Mouse (Mus musculus): ENCODE data around the gene D230025D16Rik. TPM values are rescaled to one million over a fixed set of nuclear protein-coding genes. Genes with fewer than 3 reads are reported as not detected.

The D230025D16Rik gene
- polyA plus RNA-seq, 1 experiment from 2014 or later = 16.9 TPM

- H3K4me1 ChIP-seq (replicated peaks) = no peaks in the 10 kb centered on the region
- WGBS (ENCODE audit: insufficient replicate concordance) = 91% methylated on average over 7 of the region's 7 CpGs
- ATAC-seq (ENCODE audit: insufficient read depth) = no peak
- H3K9ac ChIP-seq = no peak overlapping the region
- no peaks in the 10 kb centered on the region for H3K9me3 ChIP-seq (replicated peaks)
- H3K4me3 ChIP-seq (replicated peaks) = no peak overlapping the region
- no peaks in the 10 kb centered on the region for H3K27me3 ChIP-seq
- no peak overlapping the region for H3K27ac ChIP-seq (replicated peaks)
- H3K36me3 ChIP-seq (replicated peaks) = peaks cover 74% of the 10 kb centered on the region
- no peak overlapping the region for H3K4me2 ChIP-seq
Observed at GRCm38 (mm10) chr8:105241016-105241415, 16.1 kb downstream of the D230025D16Rik start.

- H3K4me1 ChIP-seq (replicated peaks) = peaks cover 40% of the 10 kb centered on the region
- no peak overlapping the region for H3K4me2 ChIP-seq
- no peak overlapping the region for H3K9ac ChIP-seq
- no peak for ATAC-seq (ENCODE audit: insufficient read depth)
- peaks cover 20% of the 10 kb centered on the region; the same call in 1 of the 2 replicates for H3K27me3 ChIP-seq
- H3K36me3 ChIP-seq (replicated peaks) = peaks cover 68% of the 10 kb centered on the region
- WGBS (ENCODE audit: insufficient replicate concordance) = 79% methylated on average over 6 of the region's 6 CpGs
- H3K9me3 ChIP-seq (replicated peaks) = no peaks in the 10 kb centered on the region
- no peak overlapping the region for H3K27ac ChIP-seq (replicated peaks)
- H3K4me3 ChIP-seq (replicated peaks) = no peak overlapping the region
Observed at GRCm38 (mm10) chr8:105251954-105252353, 27.0 kb downstream of the D230025D16Rik start.

GRCm38 (mm10) chr8:105252680-105253537, 28.0 kb downstream of the D230025D16Rik start:
- Histone ChIP-seq H3K4me1 (replicated peaks) (peaks cover 40% of the 10 kb centered on the region), H3K4me2 (peak overlapping the region; percentile 100; the same call in 1 of the 2 replicates), H3K9ac (no peak overlapping the region), H3K36me3 (replicated peaks) (peaks cover 58% of the 10 kb centered on the region), H3K4me3 (replicated peaks) (no peak overlapping the region), H3K27me3 (peaks cover 28% of the 10 kb centered on the region), H3K27ac (replicated peaks) (no peak overlapping the region), H3K9me3 (replicated peaks) (no peaks in the 10 kb centered on the region)
- no peak for ATAC-seq (ENCODE audit: insufficient read depth)
- WGBS (ENCODE audit: insufficient replicate concordance) = 54% methylated on average over 10 of the region's 10 CpGs

- Histone ChIP-seq H3K4me3 (replicated peaks) (peak overlapping the region; percentile 74), H3K9ac (peak overlapping the region; percentile 66; the same call in 1 of the 2 replicates), H3K4me1 (replicated peaks) (peaks cover 43% of the 10 kb centered on the region), H3K27ac (replicated peaks) (peak overlapping the region; percentile 84; the same call in 1 of the 2 replicates), H3K4me2 (peak overlapping the region; percentile 100), H3K9me3 (replicated peaks) (no peaks in the 10 kb centered on the region), H3K27me3 (peaks cover 36% of the 10 kb centered on the region), H3K36me3 (replicated peaks) (peaks cover 50% of the 10 kb centered on the region)
- 53% methylated on average over 20 of the region's 20 CpGs for WGBS (ENCODE audit: insufficient replicate concordance)
- no peak for ATAC-seq (ENCODE audit: insufficient read depth)
Observed at GRCm38 (mm10) chr8:105253766-105254151, 28.8 kb downstream of the D230025D16Rik start.

- peak; percentile 94 for ATAC-seq (ENCODE audit: insufficient read depth)
- H3K27me3 ChIP-seq = peaks cover 42% of the 10 kb centered on the region
- H3K9ac ChIP-seq = peak overlapping the region; percentile 66
- H3K27ac ChIP-seq (replicated peaks) = peak overlapping the region; percentile 84
- H3K36me3 ChIP-seq (replicated peaks) = peaks cover 44% of the 10 kb centered on the region
- H3K9me3 ChIP-seq (replicated peaks) = no peaks in the 10 kb centered on the region
- H3K4me2 ChIP-seq = peak overlapping the region; percentile 100
- peak overlapping the region; percentile 74 for H3K4me3 ChIP-seq (replicated peaks)
- peaks cover 49% of the 10 kb centered on the region for H3K4me1 ChIP-seq (replicated peaks)
- under 1% methylated on average over 74 of the region's 74 CpGs for WGBS (ENCODE audit: insufficient replicate concordance)
Observed at GRCm38 (mm10) chr8:105254152-105254965, 29.4 kb downstream of the D230025D16Rik start.

- peak; percentile 92 for ATAC-seq (ENCODE audit: insufficient read depth)
- peaks cover 38% of the 10 kb centered on the region for H3K36me3 ChIP-seq (replicated peaks)
- H3K27me3 ChIP-seq = peaks cover 48% of the 10 kb centered on the region
- 2% methylated on average over 14 of the region's 14 CpGs for WGBS (ENCODE audit: insufficient replicate concordance)
- peak within 1 kb of the TSS; percentile 100 for H3K4me2 ChIP-seq
- peaks cover 55% of the 10 kb centered on the region for H3K4me1 ChIP-seq (replicated peaks)
- no peaks in the 10 kb centered on the region for H3K9me3 ChIP-seq (replicated peaks)
- H3K4me3 ChIP-seq (replicated peaks) = peak within 1 kb of the TSS; percentile 74
- peak within 1 kb of the TSS; percentile 66 for H3K9ac ChIP-seq
- peak within 1 kb of the TSS; percentile 84 for H3K27ac ChIP-seq (replicated peaks)
Observed at GRCm38 (mm10) chr8:105254966-105255350, 30.0 kb downstream of the D230025D16Rik start, which contains the start of gene B3gnt9. Gene B3gnt9, minus strand, starts transcription at chr8:105255153.

GRCm38 (mm10) chr8:105257318-105258114, 32.6 kb downstream of the D230025D16Rik start:
- no peak overlapping the region for H3K4me2 ChIP-seq
- peaks cover 13% of the 10 kb centered on the region for H3K36me3 ChIP-seq (replicated peaks)
- peaks cover 70% of the 10 kb centered on the region for H3K27me3 ChIP-seq
- H3K9me3 ChIP-seq (replicated peaks) = no peaks in the 10 kb centered on the region
- ATAC-seq (ENCODE audit: insufficient read depth) = no peak
- H3K4me3 ChIP-seq (replicated peaks) = no peak overlapping the region
- 70% methylated on average over 7 of the region's 7 CpGs for WGBS (ENCODE audit: insufficient replicate concordance)
- H3K4me1 ChIP-seq (replicated peaks) = peaks cover 73% of the 10 kb centered on the region
- no peak overlapping the region for H3K27ac ChIP-seq (replicated peaks)
- no peak overlapping the region for H3K9ac ChIP-seq

GRCm38 (mm10) chr8:105258911-105259720, 34.2 kb downstream of the D230025D16Rik start:
- H3K4me3 ChIP-seq (replicated peaks) = peak overlapping the region; percentile 42
- peak overlapping the region; percentile 78 for H3K4me2 ChIP-seq
- H3K9ac ChIP-seq = no peak overlapping the region; the same call in 1 of the 2 replicates
- ATAC-seq (ENCODE audit: insufficient read depth) = no peak
- no peak overlapping the region for H3K27ac ChIP-seq (replicated peaks)
- WGBS (ENCODE audit: insufficient replicate concordance) = 17% methylated on average over 55 of the region's 55 CpGs
- H3K9me3 ChIP-seq (replicated peaks) = no peaks in the 10 kb centered on the region
- H3K36me3 ChIP-seq (replicated peaks) = no peaks in the 10 kb centered on the region
- H3K27me3 ChIP-seq = peaks cover 85% of the 10 kb centered on the region
- H3K4me1 ChIP-seq (replicated peaks) = peaks cover 71% of the 10 kb centered on the region

- Histone ChIP-seq H3K4me1 (replicated peaks) (peaks cover 71% of the 10 kb centered on the region), H3K4me2 (peak overlapping the region; percentile 78), H3K27me3 (peaks cover 89% of the 10 kb centered on the region)
Observed at GRCm38 (mm10) chr8:105259721-105260320, 34.9 kb downstream of the D230025D16Rik start.

More at GRCm38 (mm10) chr8:105259721-105260320, 34.9 kb downstream of the D230025D16Rik start:
- WGBS (ENCODE audit: insufficient replicate concordance) = 2% methylated on average over 30 of the region's 30 CpGs
- H3K9ac ChIP-seq = no peak overlapping the region; the same call in 1 of the 2 replicates
- no peak for ATAC-seq (ENCODE audit: insufficient read depth)
- H3K4me3 ChIP-seq (replicated peaks) = peak overlapping the region; percentile 42
- no peaks in the 10 kb centered on the region for H3K36me3 ChIP-seq (replicated peaks)
- no peaks in the 10 kb centered on the region for H3K9me3 ChIP-seq (replicated peaks)
- no peak overlapping the region for H3K27ac ChIP-seq (replicated peaks)
